Mouse (Mus musculus): ENCODE measurements at regions not wholly inside any gene's neighbourhood (a gene's known extent, or its start where the extent isn't known, plus 50 kb on each side); places are given as distances from the start of the nearest gene placed in this dataset.

DNA sequence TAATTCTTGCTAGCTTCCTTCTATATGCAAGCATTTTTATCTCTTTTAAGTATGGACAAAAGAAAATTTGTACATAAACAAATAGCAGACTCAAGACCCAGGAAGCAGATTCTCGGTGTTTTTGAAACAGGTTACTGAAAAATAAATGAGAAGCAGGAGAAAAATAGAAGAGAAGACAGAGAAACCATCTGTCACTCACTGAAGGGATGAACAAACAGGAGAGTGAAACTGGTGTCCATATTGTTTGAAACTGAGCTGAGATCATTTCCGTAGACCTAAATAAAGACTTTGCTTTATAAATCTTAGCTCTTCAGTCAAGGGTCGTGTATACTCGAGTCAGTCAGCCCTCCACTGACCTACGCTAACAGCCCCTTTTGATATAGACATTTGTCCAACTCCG lies 251.4 kb downstream of the Ptprc start:
- TF ChIP-seq CTCF (IDR thresholded peaks at IDR 0.05; ENCODE audit: low read depth) (no peak), EP300 (IDR thresholded peaks at IDR 0.05; ENCODE audit: low read depth) (no peak)
